Mouse (Mus musculus): ENCODE measurements around the gene Alkbh3. TPM values are rescaled to one million over a fixed set of nuclear protein-coding genes. Genes with fewer than 3 reads are reported as not detected.

Gene Alkbh3
- polyA plus RNA-seq, 1 experiment from 2014 or later = 75.0 TPM

GRCm38 (mm10) chr2:93957785-93958175, 52.8 kb downstream of the Alkbh3 start:
- Histone ChIP-seq H3K4me2 (ENCODE audit: low read length) (0 out of 2 replicates have a peak overlapping the region, but pooled peaks have one; percentile 91), H3K4me1 (replicated peaks; ENCODE audit: insufficient read depth, low read length) (peaks cover 26% of the 10 kb centered on the region), H3K27me3 (ENCODE audit: insufficient read depth, low read length) (peaks cover 19% of the 10 kb centered on the region), H3K36me3 (ENCODE audit: insufficient read depth, low read length) (no peaks in the 10 kb centered on the region), H3K4me3 (replicated peaks; ENCODE audit: low read depth, low read length) (no peak overlapping the region), H3K9me3 (replicated peaks; ENCODE audit: low read length) (no peaks in the 10 kb centered on the region), H3K9ac (ENCODE audit: low read depth, low read length) (no peak overlapping the region), H3K27ac (no peak overlapping the region)
- no peak for DNase-seq (ENCODE audit: low spot score)
- WGBS = 52% methylated on average over 8 of the region's 8 CpGs
- TF ChIP-seq CTCF (IDR thresholded peaks at IDR 0.05; ENCODE audit: low read depth) = no peak
- no peak for ATAC-seq (replicated peaks; ENCODE audit: low FRiP score, low read depth)

DNA sequence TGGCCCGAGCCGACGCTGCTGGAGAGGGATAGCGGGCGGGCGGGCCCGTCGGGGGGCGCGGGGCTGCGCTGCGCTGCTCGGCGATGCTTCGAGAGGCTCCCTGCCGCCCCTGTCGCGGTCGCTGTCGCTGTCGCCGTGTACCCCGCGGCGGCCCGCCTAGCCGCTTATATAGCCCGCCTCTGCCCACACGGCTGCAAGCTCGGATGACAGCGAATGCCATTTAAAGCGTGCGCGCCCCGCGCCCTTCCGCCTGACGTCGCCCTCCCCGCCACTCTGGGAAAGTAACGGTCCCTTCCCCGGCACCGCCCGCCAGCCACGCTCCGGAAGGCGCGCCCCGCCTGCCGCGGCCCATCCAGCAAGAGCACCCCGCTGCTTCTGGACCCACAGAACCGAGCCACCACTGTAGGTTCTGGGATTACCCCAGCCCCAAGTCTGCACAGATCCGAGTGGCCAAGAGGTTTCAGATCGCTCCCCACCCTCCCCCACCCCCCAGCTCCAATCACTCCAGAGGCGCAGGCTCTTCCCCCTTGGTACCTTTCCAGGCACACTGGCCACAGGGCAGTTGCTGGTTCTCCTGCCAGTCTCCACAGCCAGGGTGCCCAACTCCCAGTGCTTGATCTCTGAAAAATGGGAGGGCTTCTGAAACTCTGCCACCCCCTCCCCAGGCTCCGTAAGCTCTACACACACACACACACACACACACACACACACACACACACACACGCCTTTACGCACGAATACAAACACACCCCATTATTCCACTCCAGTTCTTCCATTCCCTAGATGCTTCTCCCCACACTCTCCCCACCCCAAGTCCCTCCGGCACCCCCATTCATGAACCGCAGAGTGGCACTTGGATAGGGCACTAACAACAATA, 53.5 kb downstream of the Alkbh3 start, which contains the start of gene Gm13889:
TSS of gene Gm13889 (minus strand) at position 294 of the 877 bp plus-strand sequence.
- TF ChIP-seq CTCF (IDR thresholded peaks at IDR 0.05; ENCODE audit: low read depth) = no peak
- Histone ChIP-seq H3K36me3 (ENCODE audit: insufficient read depth, low read length) (no peaks in the 10 kb centered on the region), H3K4me3 (replicated peaks; ENCODE audit: low read depth, low read length) (peak within 1 kb of the TSS; percentile 67), H3K27me3 (ENCODE audit: insufficient read depth, low read length) (peaks cover 19% of the 10 kb centered on the region), H3K4me2 (ENCODE audit: low read length) (peak within 1 kb of the TSS; percentile 91), H3K27ac (peak within 1 kb of the TSS; percentile 70), H3K4me1 (replicated peaks; ENCODE audit: insufficient read depth, low read length) (peaks cover 26% of the 10 kb centered on the region), H3K9ac (ENCODE audit: low read depth, low read length) (peak within 1 kb of the TSS; percentile 79), H3K9me3 (replicated peaks; ENCODE audit: low read length) (no peaks in the 10 kb centered on the region)
- ATAC-seq (replicated peaks; ENCODE audit: low FRiP score, low read depth) (peak; percentile 61), DNase-seq (ENCODE audit: low spot score) (peak; percentile 80)
- 11% methylated on average over 30 of the region's 62 CpGs for WGBS

DNA sequence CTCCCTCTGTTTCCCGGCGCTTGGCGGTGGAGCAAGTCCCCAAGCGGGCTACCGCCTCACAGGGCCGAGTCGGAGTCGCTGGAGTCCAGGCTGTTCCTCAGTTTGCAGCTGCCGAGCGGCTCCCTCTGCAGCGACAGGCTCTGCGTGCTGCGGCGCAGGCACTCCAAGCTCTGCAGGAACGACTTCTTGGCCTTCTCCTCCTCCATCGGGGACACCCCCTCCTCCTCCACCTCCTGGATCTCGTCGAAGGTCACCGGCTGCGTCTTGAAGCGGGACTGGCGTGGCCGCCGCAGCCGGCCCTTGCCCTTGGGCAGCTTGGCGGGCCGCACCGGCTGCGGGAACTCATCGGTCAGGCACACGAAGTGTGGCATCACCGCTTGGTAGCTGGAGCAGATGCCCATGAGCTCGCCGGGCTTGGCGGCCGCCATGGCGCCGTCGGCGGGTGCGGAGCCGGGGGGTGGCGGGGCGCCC, 54.2 kb downstream of the Alkbh3 start:
- Histone ChIP-seq H3K4me2 (ENCODE audit: low read length) (peak overlapping the region; percentile 91), H3K9ac (ENCODE audit: low read depth, low read length) (peak overlapping the region; percentile 79), H3K27ac (peak overlapping the region; percentile 70), H3K36me3 (ENCODE audit: insufficient read depth, low read length) (no peaks in the 10 kb centered on the region), H3K4me1 (replicated peaks; ENCODE audit: insufficient read depth, low read length) (peaks cover 26% of the 10 kb centered on the region), H3K27me3 (ENCODE audit: insufficient read depth, low read length) (peaks cover 19% of the 10 kb centered on the region), H3K9me3 (replicated peaks; ENCODE audit: low read length) (no peaks in the 10 kb centered on the region), H3K4me3 (replicated peaks; ENCODE audit: low read depth, low read length) (peak overlapping the region; percentile 67)
- no peak for TF ChIP-seq CTCF (IDR thresholded peaks at IDR 0.05; ENCODE audit: low read depth)
- DNase-seq (ENCODE audit: low spot score) (peak; percentile 71), ATAC-seq (replicated peaks; ENCODE audit: low FRiP score, low read depth) (peak; percentile 36)
- under 1% methylated on average over 39 of the region's 44 CpGs for WGBS

- Histone ChIP-seq H3K4me1 (replicated peaks; ENCODE audit: insufficient read depth, low read length) (peaks cover 26% of the 10 kb centered on the region), H3K9ac (ENCODE audit: low read depth, low read length) (peak overlapping the region; percentile 79), H3K4me3 (replicated peaks; ENCODE audit: low read depth, low read length) (peak overlapping the region; percentile 67), H3K9me3 (replicated peaks; ENCODE audit: low read length) (no peaks in the 10 kb centered on the region), H3K36me3 (ENCODE audit: insufficient read depth, low read length) (no peaks in the 10 kb centered on the region), H3K27ac (peak overlapping the region; percentile 70), H3K27me3 (ENCODE audit: insufficient read depth, low read length) (peaks cover 19% of the 10 kb centered on the region), H3K4me2 (ENCODE audit: low read length) (peak overlapping the region; percentile 91)
- DNase-seq (ENCODE audit: low spot score) (no peak), ATAC-seq (replicated peaks; ENCODE audit: low FRiP score, low read depth) (no peak)
- no peak for TF ChIP-seq CTCF (IDR thresholded peaks at IDR 0.05; ENCODE audit: low read depth)
- under 1% methylated on average over 31 of the region's 31 CpGs for WGBS
Measured at GRCm38 (mm10) chr2:93955886-93956285, 54.7 kb downstream of the Alkbh3 start.

DNA sequence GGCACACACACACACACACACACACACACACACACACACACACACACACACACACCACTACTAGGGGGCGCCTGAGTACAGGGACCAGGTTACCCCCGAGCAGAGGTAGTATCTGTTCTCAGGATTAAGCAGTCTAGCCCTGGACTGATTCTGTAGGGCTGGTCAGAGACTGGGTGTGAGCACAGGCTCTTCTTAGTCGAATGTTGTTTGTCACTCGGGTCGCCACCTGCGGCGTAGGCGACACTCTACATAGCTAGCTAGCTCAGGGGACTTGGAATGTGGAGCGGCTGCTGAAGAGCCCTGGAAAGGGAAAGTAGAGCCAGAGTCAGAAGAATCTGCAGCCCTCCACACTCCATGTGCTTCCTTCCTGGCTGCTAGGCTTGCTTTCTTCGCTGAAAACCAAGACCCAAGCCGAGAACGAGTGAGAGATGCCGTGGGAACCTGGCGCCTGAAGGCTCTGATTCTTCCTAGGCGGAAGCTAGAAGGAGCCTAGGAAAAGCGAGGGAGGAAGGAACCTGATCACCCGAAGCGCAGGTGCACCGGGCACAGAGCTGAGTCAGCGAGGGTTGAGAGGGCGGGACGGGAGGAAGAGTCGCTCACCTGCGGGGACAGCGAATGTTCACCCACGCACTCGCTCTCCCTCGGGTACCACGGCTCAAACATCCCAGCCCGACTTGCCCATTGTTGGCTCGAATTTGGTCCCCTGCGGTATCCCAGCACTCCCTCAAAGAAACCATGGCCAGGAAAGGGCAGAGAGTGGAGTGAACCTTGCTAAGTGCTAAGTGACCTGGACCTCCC, 55.6 kb downstream of the Alkbh3 start:
- Histone ChIP-seq H3K4me3 (replicated peaks; ENCODE audit: low read depth, low read length) (peak overlapping the region; percentile 67), H3K27me3 (ENCODE audit: insufficient read depth, low read length) (peaks cover 19% of the 10 kb centered on the region), H3K9me3 (replicated peaks; ENCODE audit: low read length) (no peaks in the 10 kb centered on the region), H3K9ac (ENCODE audit: low read depth, low read length) (peak overlapping the region; percentile 79; the same call in 1 of the 2 replicates), H3K4me2 (ENCODE audit: low read length) (peak overlapping the region; percentile 91), H3K4me1 (replicated peaks; ENCODE audit: insufficient read depth, low read length) (peaks cover 26% of the 10 kb centered on the region), H3K27ac (no peak overlapping the region), H3K36me3 (ENCODE audit: insufficient read depth, low read length) (no peaks in the 10 kb centered on the region)
- ATAC-seq (replicated peaks; ENCODE audit: low FRiP score, low read depth) (no peak), DNase-seq (ENCODE audit: low spot score) (peak; percentile 42)
- WGBS = under 1% methylated on average over 32 of the region's 32 CpGs
- peak; percentile 16; the same call in 1 of the 2 replicates for TF ChIP-seq CTCF (IDR thresholded peaks at IDR 0.05; ENCODE audit: low read depth)

- Histone ChIP-seq H3K4me1 (replicated peaks; ENCODE audit: insufficient read depth, low read length) (peaks cover 26% of the 10 kb centered on the region), H3K4me2 (ENCODE audit: low read length) (no peak overlapping the region), H3K4me3 (replicated peaks; ENCODE audit: low read depth, low read length) (no peak overlapping the region), H3K27me3 (ENCODE audit: insufficient read depth, low read length) (peaks cover 19% of the 10 kb centered on the region), H3K36me3 (ENCODE audit: insufficient read depth, low read length) (no peaks in the 10 kb centered on the region), H3K9me3 (replicated peaks; ENCODE audit: low read length) (no peaks in the 10 kb centered on the region), H3K9ac (ENCODE audit: low read depth, low read length) (no peak overlapping the region), H3K27ac (no peak overlapping the region)
- 79% methylated on average over 9 of the region's 9 CpGs for WGBS
- TF ChIP-seq CTCF (IDR thresholded peaks at IDR 0.05; ENCODE audit: low read depth) = no peak
- no peak for ATAC-seq (replicated peaks; ENCODE audit: low FRiP score, low read depth)
- no peak for DNase-seq (ENCODE audit: low spot score)
Measured at GRCm38 (mm10) chr2:93953726-93954125, 56.9 kb downstream of the Alkbh3 start.

All from kidney, postnatal 0 days (tissue).